In the genomic region with DNA sequence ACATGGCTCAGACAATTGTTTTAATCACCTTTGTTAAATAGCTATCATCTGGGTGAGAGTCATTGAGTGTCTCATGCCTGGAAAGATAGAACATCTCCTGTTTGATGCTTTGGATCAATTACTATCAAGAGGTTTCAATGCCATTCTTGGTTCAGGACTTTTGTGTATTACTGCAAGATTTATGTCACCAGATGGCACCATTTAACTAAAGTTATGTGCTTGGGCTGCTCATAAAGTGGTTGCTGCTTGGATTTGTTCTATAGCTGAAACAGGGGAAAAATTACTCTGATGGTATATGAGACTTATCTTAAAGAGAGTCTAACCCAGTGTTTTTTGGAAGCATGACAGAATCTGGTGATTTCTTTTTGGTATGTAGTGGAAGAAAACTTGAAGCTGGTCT, we compare ENCODE assay signal across 12 mouse cellular contexts. TPM values are rescaled to one million over a fixed set of nuclear protein-coding genes. Genes with fewer than 3 reads are reported as not detected.
A peak's percentile ranks its signal among the peaks of the same experiment; 100 is the strongest.
DNase-seq lines count a peak whose midpoint lies in the region; ATAC-seq and TF ChIP-seq lines count a peak whose summit lies in the region.
"Had no signal": no experiment of that assay in that cellular context is flagged by ENCODE, and none has a peak within 500 bp of the region (broad histone marks: within the 10 kb centered on the region; RNA-seq: fewer than 3 reads in every experiment).

No protein-coding gene starts in this region.

- dilution Hi-C loops in CH12.LX (cut with MboI; ENCODE audit: extremely low pct_ligation_motif_present, extremely low pct_unique_long_range_greater_than_20kb, low sequenced_read_pairs), result no loop called here

- H3K4me3 ChIP-seq in forebrain, embryonic 13.5 days, result no peak overlapping the region
- H3K4me3 ChIP-seq in forebrain, embryonic 11.5 days (ENCODE audit: low read depth, low read length), result no peak overlapping the region
- H3K4me3 ChIP-seq in layer of hippocampus, adult 2 months, result no peak overlapping the region
- no peak overlapping the region for H3K4me3 ChIP-seq in CH12.LX (replicated peaks in 1 of 3; ENCODE audit: low read depth in 2 of 3, low read length in 2 of 3, poor library complexity in 1 of 3)
- no peak overlapping the region for H3K4me3 ChIP-seq in forebrain, embryonic 16.5 days (replicated peaks; ENCODE audit: low read length)
- no peak overlapping the region for H3K4me3 ChIP-seq in heart, embryonic 10.5 days
- H3K4me3 ChIP-seq: heart, embryonic 13.5 days had no signal

- H3K4me1 ChIP-seq in forebrain, embryonic 13.5 days, result no peaks in the 10 kb centered on the region
- H3K4me1 ChIP-seq in forebrain, embryonic 11.5 days (replicated peaks; ENCODE audit: control insufficient read depth, insufficient read depth, low read length), result no peaks in the 10 kb centered on the region
- no peaks in the 10 kb centered on the region for H3K4me1 ChIP-seq in CH12.LX (ENCODE audit: control insufficient read depth in 1 of 2, insufficient read depth in 2 of 2)
- no peaks in the 10 kb centered on the region for H3K4me1 ChIP-seq in forebrain, embryonic 16.5 days (replicated peaks; ENCODE audit: control insufficient read depth, insufficient read depth, low read length)
- H3K4me1 ChIP-seq in heart, embryonic 10.5 days, result no peaks in the 10 kb centered on the region
- H3K4me1 ChIP-seq: heart, embryonic 13.5 days had no signal

- peak; percentile 80 for TF ChIP-seq RAD21 in CH12.LX (IDR thresholded peaks at IDR 0.05; ENCODE audit: low read depth, low read length)

- peak; percentile 74; the same call in 1 of the 2 replicates for ATAC-seq in forebrain, embryonic 13.5 days
- no peak for ATAC-seq in forebrain, embryonic 11.5 days (replicated peaks; ENCODE audit: low FRiP score)
- peak; percentile 85 for ATAC-seq in forebrain, embryonic 16.5 days

- DNase-seq in forebrain, embryonic 11.5 days (ENCODE audit: low spot score), result no peak
- peak; percentile 15 to 17 for DNase-seq in layer of hippocampus, adult 2 months (ENCODE audit: low spot score in 2 of 2)
- DNase-seq in layer of hippocampus, adult 8-10 months (ENCODE audit: low spot score in 2 of 2), result no peak
- peak; percentile 17 for DNase-seq in CH12.LX (ENCODE audit: extremely low read depth)
- DNase-seq in urinary bladder, adult 2 months (ENCODE audit: low spot score), result no peak
- no peak for DNase-seq in heart, embryonic 10.5 days (ENCODE audit: low spot score)
- DNase-seq: adrenal gland, adult 8-10 months; kidney, postnatal 4 days; lung, postnatal 14 days had no signal

- TF ChIP-seq POLR2A in CH12.LX (IDR thresholded peaks at IDR 0.05; ENCODE audit: low read depth, low read length), result no peak

- no peak overlapping the region for H3K4me2 ChIP-seq in forebrain, embryonic 13.5 days
- no peak overlapping the region for H3K4me2 ChIP-seq in forebrain, embryonic 11.5 days (ENCODE audit: low read depth, low read length, severe bottlenecking)
- no peak overlapping the region for H3K4me2 ChIP-seq in CH12.LX (ENCODE audit: insufficient read depth, low read depth, poor library complexity, severe bottlenecking)
- H3K4me2 ChIP-seq in forebrain, embryonic 16.5 days (ENCODE audit: low read length), result no peak overlapping the region
- H3K4me2 ChIP-seq: heart, embryonic 13.5 days had no signal

- TF ChIP-seq CTCF in layer of hippocampus, adult 2 months (conservative IDR thresholded peaks at IDR 0.05), result peak; percentile 76
- TF ChIP-seq CTCF in CH12.LX (conservative IDR thresholded peaks at IDR 0.05 in 1 of 2, IDR thresholded peaks at IDR 0.05 in 1 of 2; ENCODE audit: low read depth in 2 of 2, low read length in 2 of 2), result peak in 1 of 2 experiments; percentile 65; a peak in 2 of 4 replicates

- no peaks in the 10 kb centered on the region for H3K9me3 ChIP-seq in forebrain, embryonic 13.5 days (replicated peaks)
- no peaks in the 10 kb centered on the region for H3K9me3 ChIP-seq in forebrain, embryonic 11.5 days (ENCODE audit: control insufficient read depth, low read length)
- H3K9me3 ChIP-seq in CH12.LX (replicated peaks; ENCODE audit: low read length), result no peaks in the 10 kb centered on the region
- H3K9me3 ChIP-seq in forebrain, embryonic 16.5 days (ENCODE audit: control insufficient read depth, low read length), result no peaks in the 10 kb centered on the region
- no peaks in the 10 kb centered on the region for H3K9me3 ChIP-seq in heart, embryonic 10.5 days
- H3K9me3 ChIP-seq: heart, embryonic 13.5 days had no signal

- no peak for TF ChIP-seq EP300 in CH12.LX (IDR thresholded peaks at IDR 0.05; ENCODE audit: low read length)

- H3K36me3 ChIP-seq in forebrain, embryonic 13.5 days (ENCODE audit: poor library complexity, severe bottlenecking), result no peaks in the 10 kb centered on the region
- no peaks in the 10 kb centered on the region for H3K36me3 ChIP-seq in forebrain, embryonic 11.5 days (ENCODE audit: control insufficient read depth, insufficient read depth, low read length)
- no peaks in the 10 kb centered on the region for H3K36me3 ChIP-seq in CH12.LX (replicated peaks in 1 of 2; ENCODE audit: control insufficient read depth in 1 of 2, insufficient read depth in 1 of 2, low read length in 1 of 2)
- no peaks in the 10 kb centered on the region for H3K36me3 ChIP-seq in forebrain, embryonic 16.5 days (ENCODE audit: control insufficient read depth, insufficient read depth)
- H3K36me3 ChIP-seq in heart, embryonic 10.5 days, result no peaks in the 10 kb centered on the region
- H3K36me3 ChIP-seq: heart, embryonic 13.5 days had no signal

- no peak overlapping the region for H3K27ac ChIP-seq in forebrain, embryonic 13.5 days
- no peak overlapping the region for H3K27ac ChIP-seq in forebrain, embryonic 11.5 days (ENCODE audit: low read depth, low read length)
- no peak overlapping the region for H3K27ac ChIP-seq in layer of hippocampus, adult 2 months
- H3K27ac ChIP-seq in CH12.LX (ENCODE audit: insufficient read depth, low read depth), result no peak overlapping the region
- no peak overlapping the region for H3K27ac ChIP-seq in forebrain, embryonic 16.5 days (ENCODE audit: low read length)
- no peak overlapping the region for H3K27ac ChIP-seq in heart, embryonic 10.5 days
- H3K27ac ChIP-seq: heart, embryonic 13.5 days had no signal

- no peaks in the 10 kb centered on the region for H3K27me3 ChIP-seq in forebrain, embryonic 13.5 days
- no peaks in the 10 kb centered on the region for H3K27me3 ChIP-seq in forebrain, embryonic 11.5 days (ENCODE audit: control insufficient read depth, insufficient read depth, low read length)
- no peaks in the 10 kb centered on the region for H3K27me3 ChIP-seq in CH12.LX (replicated peaks)
- no peaks in the 10 kb centered on the region for H3K27me3 ChIP-seq in forebrain, embryonic 16.5 days (replicated peaks; ENCODE audit: control insufficient read depth, insufficient read depth, low read length)
- H3K27me3 ChIP-seq in heart, embryonic 10.5 days (ENCODE audit: insufficient read depth, poor library complexity, severe bottlenecking), result no peaks in the 10 kb centered on the region
- H3K27me3 ChIP-seq: heart, embryonic 13.5 days had no signal

- no peaks in the 10 kb centered on the region for H3K79me2 ChIP-seq in CH12.LX (replicated peaks; ENCODE audit: control insufficient read depth, extremely low read depth, insufficient read depth, poor library complexity, severe bottlenecking)

- in situ Hi-C loops in CH12.LX (cut with MboI; ENCODE audit: low pct_ligation_motif_present, low pct_unique_long_range_greater_than_20kb, low sequenced_read_pairs), result no loop called here

- no peak overlapping the region for H3K9ac ChIP-seq in forebrain, embryonic 13.5 days
- H3K9ac ChIP-seq in forebrain, embryonic 11.5 days (ENCODE audit: low read length), result no peak overlapping the region
- H3K9ac ChIP-seq in CH12.LX (ENCODE audit: insufficient read depth, low read depth), result no peak overlapping the region
- no peak overlapping the region for H3K9ac ChIP-seq in forebrain, embryonic 16.5 days (replicated peaks; ENCODE audit: low read depth, low read length)
- H3K9ac ChIP-seq: heart, embryonic 13.5 days had no signal

RNA-seq across cellular contexts. Expression of gene Dlg2, which starts 35.8 kb away (rescaled TPM):
- polyA plus RNA-seq in forebrain, embryonic 13.5 days (2015; fragmentation: Nextera tagmentation; extraction: Ambion mirVana), result 10.1 and 11.7 TPM in 2 replicates
- 3.0 TPM in 2 replicates for polyA plus RNA-seq in forebrain, embryonic 11.5 days (2014; fragmentation: Nextera tagmentation; extraction: Ambion mirVana)
- total RNA-seq in layer of hippocampus, adult 2 months (2021), result 100 to 1,000 TPM; 248 to 256 TPM
- total RNA-seq in layer of hippocampus, adult 8-10 months (2022), result 100 to 1,000 TPM; 216 to 253 (median 244) TPM
- total RNA-seq in CH12.LX (2012; rRNA removed) (not detected in 2 replicates), CH12.LX (2014; rRNA removed) (not detected in 2 replicates)
- 0.36 TPM in 1 of 2 replicates, not detected in the other for polyA plus RNA-seq in CH12.LX (2012; ENCODE audit: insufficient read length, low read depth)
- 26.2 and 38.4 TPM in 2 replicates for polyA plus RNA-seq in forebrain, embryonic 16.5 days (2015; fragmentation: Nextera tagmentation; extraction: Ambion mirVana)
- polyA plus RNA-seq in urinary bladder, adult 2 months (2012; rRNA removed), result 2.1 and 2.9 TPM in 2 replicates
- polyA plus RNA-seq in heart, embryonic 10.5 days (2016; fragmentation: Nextera tagmentation; extraction: Ambion mirVana), result 3.8 and 4.1 TPM in 2 replicates

RNA-seq across cellular contexts. Expression of gene Tmem126b, which starts 36.5 kb away (rescaled TPM):
- 35.1 and 35.3 TPM in 2 replicates for polyA plus RNA-seq in forebrain, embryonic 13.5 days (2015; fragmentation: Nextera tagmentation; extraction: Ambion mirVana)
- 36.6 and 38.4 TPM in 2 replicates for polyA plus RNA-seq in forebrain, embryonic 11.5 days (2014; fragmentation: Nextera tagmentation; extraction: Ambion mirVana)
- total RNA-seq in layer of hippocampus, adult 2 months (2021), result 10 to 100 TPM; 27.6 to 28.4 TPM
- 10 to 100 TPM; 25.0 to 33.3 (median 28.1) TPM for total RNA-seq in layer of hippocampus, adult 8-10 months (2022)
- total RNA-seq in CH12.LX (2012; rRNA removed) (10.8 and 10.9 TPM in 2 replicates), CH12.LX (2014; rRNA removed) (15.7 and 16.7 TPM in 2 replicates)
- polyA plus RNA-seq in CH12.LX (2012; ENCODE audit: insufficient read length, low read depth), result 9.1 and 11.8 TPM in 2 replicates
- polyA plus RNA-seq in forebrain, embryonic 16.5 days (2015; fragmentation: Nextera tagmentation; extraction: Ambion mirVana), result 32.0 and 36.2 TPM in 2 replicates
- 19.1 and 21.1 TPM in 2 replicates for polyA plus RNA-seq in urinary bladder, adult 2 months (2012; rRNA removed)
- 29.5 and 33.6 TPM in 2 replicates for polyA plus RNA-seq in heart, embryonic 10.5 days (2016; fragmentation: Nextera tagmentation; extraction: Ambion mirVana)

RNA-seq across cellular contexts. Expression of gene Tmem126a, which starts 55.3 kb away (rescaled TPM):
- 123 and 127 TPM in 2 replicates for polyA plus RNA-seq in forebrain, embryonic 13.5 days (2015; fragmentation: Nextera tagmentation; extraction: Ambion mirVana)
- 111 and 121 TPM in 2 replicates for polyA plus RNA-seq in forebrain, embryonic 11.5 days (2014; fragmentation: Nextera tagmentation; extraction: Ambion mirVana)
- 10 to 100 TPM; 37.1 to 40.0 TPM for total RNA-seq in layer of hippocampus, adult 2 months (2021)
- total RNA-seq in layer of hippocampus, adult 8-10 months (2022), result 10 to 100 TPM; 37.2 to 53.0 (median 40.9) TPM
- total RNA-seq in CH12.LX (2012; rRNA removed) (65.3 and 78.0 TPM in 2 replicates), CH12.LX (2014; rRNA removed) (121 and 133 TPM in 2 replicates)
- polyA plus RNA-seq in CH12.LX (2012; ENCODE audit: insufficient read length, low read depth), result 62.3 and 70.9 TPM in 2 replicates
- 109 and 112 TPM in 2 replicates for polyA plus RNA-seq in forebrain, embryonic 16.5 days (2015; fragmentation: Nextera tagmentation; extraction: Ambion mirVana)
- 44.5 and 51.2 TPM in 2 replicates for polyA plus RNA-seq in urinary bladder, adult 2 months (2012; rRNA removed)
- polyA plus RNA-seq in heart, embryonic 10.5 days (2016; fragmentation: Nextera tagmentation; extraction: Ambion mirVana), result 125 and 132 TPM in 2 replicates

Comparison
In these comparisons a context has a peak if more than half of its experiments do, and no peak if none do; other contexts are left out.
1. DNase-seq: peak in layer of hippocampus, adult 2 months (2 of 2) and CH12.LX (single experiment); none in forebrain, embryonic 11.5 days (single experiment), layer of hippocampus, adult 8-10 months (0 of 2), urinary bladder, adult 2 months (single experiment) and heart, embryonic 10.5 days (single experiment).